In the genomic region with DNA sequence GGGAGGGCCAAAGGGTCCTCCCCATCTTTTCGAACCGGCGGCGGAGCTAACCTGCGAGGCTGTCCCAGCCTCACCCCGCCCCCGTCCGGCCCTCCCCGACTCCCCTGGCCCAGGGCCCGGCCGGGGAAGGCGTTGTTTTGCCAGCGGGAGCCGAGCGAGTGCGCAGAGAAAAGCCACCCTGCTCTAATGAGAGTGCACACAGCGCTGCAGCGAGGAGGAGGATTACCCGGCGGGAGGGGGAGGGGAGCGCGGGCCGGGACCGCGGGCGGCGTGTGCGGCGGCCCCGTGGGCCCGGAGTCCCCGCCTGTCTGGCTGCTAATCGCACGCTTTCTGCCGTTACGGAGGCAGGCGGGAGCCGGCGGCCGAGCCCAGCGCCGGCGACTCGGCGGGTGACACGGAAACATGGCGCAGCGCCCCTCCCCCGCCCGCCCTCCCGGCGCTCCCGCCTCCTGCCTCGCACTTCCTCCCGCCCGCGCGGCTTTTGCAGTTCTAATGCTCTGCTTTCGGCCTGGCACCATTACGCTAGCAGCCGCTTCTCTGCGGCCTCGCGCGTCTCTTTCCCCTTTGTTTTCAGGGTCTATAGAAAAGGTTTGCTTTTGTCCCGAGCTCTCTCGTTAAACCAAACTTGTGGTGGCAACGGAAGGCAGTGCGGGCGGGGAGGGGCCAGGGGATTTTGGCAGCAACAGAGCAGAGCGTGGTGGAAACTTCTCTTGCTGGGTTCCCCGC, we compare ENCODE assay signal across 8 mouse cellular contexts.
A peak's percentile ranks its signal among the peaks of the same experiment; 100 is the strongest.
DNase-seq lines count a peak whose midpoint lies in the region; ATAC-seq lines count a peak whose summit lies in the region.

No protein-coding gene starts in this region.

- peaks cover 27% of the 10 kb centered on the region for H3K4me1 ChIP-seq in hindbrain, embryonic 16.5 days (ENCODE audit: control insufficient read depth, insufficient read depth, low read depth, low read length)

- ATAC-seq in hindbrain, embryonic 16.5 days, result peak; percentile 72
- ATAC-seq in megakaryocyte-erythroid progenitor cell, adult 5-6 weeks (replicated peaks; ENCODE audit: low FRiP score, low TSS enrichment, poor library complexity, severe bottlenecking), result 0 out of 2 replicates have a peak, but pooled peaks have one; percentile 30

- H3K27ac ChIP-seq in hindbrain, embryonic 16.5 days (ENCODE audit: low read depth, low read length), result peak overlapping the region; percentile 91

- peak overlapping the region; percentile 51 for H3K4me3 ChIP-seq in hindbrain, embryonic 16.5 days (ENCODE audit: low read length)

- intact Hi-C loops in left cerebral cortex, postnatal 4 days (cut with DNase I), result no loop called here

- H3K27me3 ChIP-seq in hindbrain, embryonic 16.5 days (replicated peaks; ENCODE audit: control insufficient read depth, insufficient read depth, low read length), result peaks cover 44% of the 10 kb centered on the region

- H3K9ac ChIP-seq in hindbrain, embryonic 16.5 days (ENCODE audit: low read depth, low read length), result peak overlapping the region; percentile 72

- H3K36me3 ChIP-seq in hindbrain, embryonic 16.5 days (ENCODE audit: control insufficient read depth, insufficient read depth, low read length), result no peaks in the 10 kb centered on the region

- peak; percentile 84 for DNase-seq in NIH3T3 (ENCODE audit: low read depth)
- DNase-seq in cerebellum, postnatal 14 days, result peak; percentile 59
- peak; percentile 66 to 68 for DNase-seq in gastrocnemius, adult 8-10 months (ENCODE audit: low spot score in 2 of 2)
- peak; percentile 58 for DNase-seq in left cerebral cortex, postnatal 4 days
- DNase-seq in skeletal muscle tissue, adult 2 months (ENCODE audit: low read depth, low spot score), result peak; percentile 51
- DNase-seq in yolk sac, embryonic 10.5 days (ENCODE audit: low spot score), result peak; percentile 73

- no peaks in the 10 kb centered on the region for H3K9me3 ChIP-seq in hindbrain, embryonic 16.5 days (ENCODE audit: control insufficient read depth, low read length)

- 5% methylated on average over 25 of the region's 72 CpGs for WGBS in hindbrain, embryonic 16.5 days

- H3K4me2 ChIP-seq in hindbrain, embryonic 16.5 days (ENCODE audit: low read length), result peak overlapping the region; percentile 88

Comparison
In these comparisons a context has a peak if more than half of its experiments do, and no peak if none do; other contexts are left out.
1. Peak in every context shown above with its lines: DNase-seq, ATAC-seq, H3K4me3 ChIP-seq and H3K27ac ChIP-seq.